Mouse (Mus musculus): Measurements from ENCODE around the gene Crabp2. TPM values are rescaled to one million over a fixed set of nuclear protein-coding genes. Genes with fewer than 3 reads are reported as not detected.

Gene Crabp2
- total RNA-seq (2012; rRNA removed): 0.38 TPM in 2 replicates
- 0.27 TPM in 1 of 2 replicates, not detected in the other for total RNA-seq (2014; rRNA removed)
- polyA plus RNA-seq (2012; ENCODE audit: insufficient read length, low read depth): 0.97 and 1.0 TPM in 2 replicates

DNA sequence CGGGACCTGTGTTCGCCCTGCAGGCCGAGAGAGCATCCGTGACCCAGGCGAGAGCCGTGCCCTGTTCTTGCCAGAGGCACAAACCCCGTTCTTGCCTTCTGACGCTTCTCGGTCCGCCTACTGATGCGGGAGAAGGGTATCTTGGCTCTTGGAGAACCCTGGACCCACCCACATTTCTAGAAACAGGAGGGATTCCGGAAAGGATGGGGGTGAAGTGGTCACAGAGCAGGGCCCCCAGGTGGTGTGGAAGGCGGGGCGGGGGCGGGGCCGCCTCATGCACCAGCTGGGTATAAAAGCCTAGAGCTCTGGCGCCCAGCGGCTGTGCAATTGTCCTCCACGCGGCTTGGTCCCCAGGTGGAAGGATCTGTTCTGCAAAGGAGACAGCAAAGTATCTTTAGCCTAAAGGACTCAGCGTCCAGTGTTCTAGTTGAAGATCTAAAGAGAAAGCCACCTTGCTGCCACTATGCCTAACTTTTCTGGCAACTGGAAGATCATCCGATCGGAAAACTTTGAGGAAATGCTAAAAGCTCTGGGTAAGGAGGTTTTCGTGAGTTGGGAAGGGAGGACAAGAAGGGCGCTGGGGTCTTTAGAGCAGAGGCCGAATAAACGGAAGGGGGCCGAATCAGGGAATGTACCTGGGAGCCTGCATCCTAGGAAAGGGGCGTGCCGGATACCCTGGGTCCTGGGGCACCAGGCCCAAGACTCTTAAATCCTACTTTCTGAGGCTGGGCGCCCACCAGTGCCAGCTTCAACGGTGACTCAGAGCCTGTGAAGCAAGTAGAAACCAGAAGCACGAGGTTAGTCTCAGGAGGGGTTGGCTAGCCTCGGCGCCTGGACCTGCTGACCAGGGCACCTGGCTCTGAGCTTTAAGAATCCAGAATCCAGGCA, at the start of gene Crabp2:
Gene Crabp2 (plus strand): TSS at position 289 of the 888 bp plus-strand sequence.
- in situ Hi-C loops (cut with MboI; ENCODE audit: low pct_ligation_motif_present, low pct_unique_long_range_greater_than_20kb, low sequenced_read_pairs): no loop called here

DNA sequence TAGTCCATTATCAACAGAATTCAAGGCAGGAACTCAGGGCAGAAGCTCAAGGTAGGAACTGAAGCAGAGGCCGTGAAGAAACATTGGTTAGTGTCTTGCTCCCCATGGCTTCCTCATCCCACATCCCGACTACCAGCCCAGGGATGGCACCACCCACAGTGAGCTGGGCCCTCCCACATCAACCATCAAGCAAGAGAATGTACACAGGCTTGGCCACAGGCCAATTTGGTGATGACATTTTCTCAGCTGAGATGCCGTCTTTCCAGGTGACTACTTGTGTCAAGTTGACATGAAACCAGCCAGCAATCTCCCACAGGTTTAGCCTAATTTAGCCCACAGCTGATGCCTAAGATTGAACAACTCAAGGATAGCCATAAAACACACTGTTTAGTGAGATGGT, 49.2 kb upstream of the Crabp2 start:
- DNase-seq (ENCODE audit: extremely low read depth): no peak
- in situ Hi-C loops (cut with MboI; ENCODE audit: low pct_ligation_motif_present, low pct_unique_long_range_greater_than_20kb, low sequenced_read_pairs) (no loop called here), dilution Hi-C loops (cut with MboI; ENCODE audit: extremely low pct_ligation_motif_present, extremely low pct_unique_long_range_greater_than_20kb, low sequenced_read_pairs) (no loop called here)
- Histone ChIP-seq H3K4me2 (ENCODE audit: insufficient read depth, low read depth, poor library complexity, severe bottlenecking) (no peak overlapping the region), H3K27ac (ENCODE audit: insufficient read depth, low read depth) (no peak overlapping the region), H3K9me3 (replicated peaks; ENCODE audit: low read length) (no peaks in the 10 kb centered on the region), H3K4me3 (replicated peaks in 1 of 3; ENCODE audit: low read depth in 2 of 3, low read length in 2 of 3, poor library complexity in 1 of 3) (no peak overlapping the region), H3K79me2 (replicated peaks; ENCODE audit: control insufficient read depth, extremely low read depth, insufficient read depth, poor library complexity, severe bottlenecking) (no peaks in the 10 kb centered on the region), H3K27me3 (replicated peaks) (no peaks in the 10 kb centered on the region), H3K4me1 (ENCODE audit: control insufficient read depth in 1 of 2, insufficient read depth in 2 of 2) (peaks cover 2 to 11% of the 10 kb centered on the region in 2 experiments), H3K36me3 (replicated peaks in 1 of 2; ENCODE audit: control insufficient read depth in 1 of 2, insufficient read depth in 1 of 2, low read length in 1 of 2) (no peaks in the 10 kb centered on the region), H3K9ac (ENCODE audit: insufficient read depth, low read depth) (no peak overlapping the region)
- TF ChIP-seq MAFK (IDR thresholded peaks at IDR 0.05; ENCODE audit: insufficient replicate concordance, low read length): no peak
- no peak for TF ChIP-seq MYC (IDR thresholded peaks at IDR 0.05; ENCODE audit: low read depth, low read length)
- TF ChIP-seq KAT2A (IDR thresholded peaks at IDR 0.05; ENCODE audit: insufficient replicate concordance, low read length): no peak
- TF ChIP-seq MAX (IDR thresholded peaks at IDR 0.05; ENCODE audit: low read length): no peak
- TF ChIP-seq IRF4 (IDR thresholded peaks at IDR 0.05; ENCODE audit: low read depth, low read length): no peak
- no peak for TF ChIP-seq USF1 (IDR thresholded peaks at IDR 0.05; ENCODE audit: low read depth, low read length)
- TF ChIP-seq CHD1 (IDR thresholded peaks at IDR 0.05; ENCODE audit: low read depth, low read length): no peak
- TF ChIP-seq EP300 (IDR thresholded peaks at IDR 0.05; ENCODE audit: low read length): no peak
- no peak for TF ChIP-seq ELF1 (IDR thresholded peaks at IDR 0.05; ENCODE audit: low read depth, low read length)
- TF ChIP-seq CHD2 (IDR thresholded peaks at IDR 0.05; ENCODE audit: low read length): no peak
- no peak for TF ChIP-seq ZC3H11A (IDR thresholded peaks at IDR 0.05; ENCODE audit: low read depth, low read length)
- no peak for TF ChIP-seq SIN3A (IDR thresholded peaks at IDR 0.05; ENCODE audit: low read length)
- no peak for TF ChIP-seq JUND (conservative IDR thresholded peaks at IDR 0.05; ENCODE audit: low read depth, low read length)
- TF ChIP-seq JUN (IDR thresholded peaks at IDR 0.05; ENCODE audit: insufficient read depth, low read depth, low read length): no peak
- no peak for TF ChIP-seq POLR2A (IDR thresholded peaks at IDR 0.05; ENCODE audit: low read depth, low read length)
- TF ChIP-seq UBTF (IDR thresholded peaks at IDR 0.05; ENCODE audit: low read depth, low read length): no peak

More for the DNA sequence above, at the start of gene Crabp2:
- TF ChIP-seq USF2 (conservative IDR thresholded peaks at IDR 0.05; ENCODE audit: low read depth, low read length) (no peak), POLR2A (IDR thresholded peaks at IDR 0.05; ENCODE audit: low read depth, low read length) (no peak), POLR2AphosphoS2 (IDR thresholded peaks at IDR 0.05; ENCODE audit: low read depth, low read length) (no peak), PAX5 (IDR thresholded peaks at IDR 0.05; ENCODE audit: low read length) (no peak), EP300 (IDR thresholded peaks at IDR 0.05; ENCODE audit: low read length) (no peak), NRF1 (IDR thresholded peaks at IDR 0.05; ENCODE audit: low read depth, low read length) (no peak), NELFE (IDR thresholded peaks at IDR 0.05; ENCODE audit: low read depth, low read length) (no peak), MEF2A (IDR thresholded peaks at IDR 0.05; ENCODE audit: borderline replicate concordance, low read depth, low read length) (no peak), MXI1 (IDR thresholded peaks at IDR 0.05; ENCODE audit: low read depth, low read length) (no peak), GABPA (IDR thresholded peaks at IDR 0.05; ENCODE audit: insufficient replicate concordance, low read depth, low read length) (no peak)
- Histone ChIP-seq H3K9me3 (replicated peaks; ENCODE audit: low read length) (no peaks in the 10 kb centered on the region), H3K4me1 (ENCODE audit: control insufficient read depth in 1 of 2, insufficient read depth in 2 of 2) (no peaks in the 10 kb centered on the region), H3K36me3 (replicated peaks in 1 of 2; ENCODE audit: control insufficient read depth in 1 of 2, insufficient read depth in 1 of 2, low read length in 1 of 2) (peaks cover 5 to 28% of the 10 kb centered on the region in 2 experiments), H3K27ac (ENCODE audit: insufficient read depth, low read depth) (no peak within 1 kb of the TSS), H3K4me3 (replicated peaks in 1 of 3; ENCODE audit: low read depth in 2 of 3, low read length in 2 of 3, poor library complexity in 1 of 3) (no peak within 1 kb of the TSS), H3K79me2 (replicated peaks; ENCODE audit: control insufficient read depth, extremely low read depth, insufficient read depth, poor library complexity, severe bottlenecking) (no peaks in the 10 kb centered on the region), H3K4me2 (ENCODE audit: insufficient read depth, low read depth, poor library complexity, severe bottlenecking) (no peak within 1 kb of the TSS), H3K9ac (ENCODE audit: insufficient read depth, low read depth) (no peak within 1 kb of the TSS), H3K27me3 (replicated peaks) (no peaks in the 10 kb centered on the region)
- dilution Hi-C loops (cut with MboI; ENCODE audit: extremely low pct_ligation_motif_present, extremely low pct_unique_long_range_greater_than_20kb, low sequenced_read_pairs): no loop called here
- DNase-seq (ENCODE audit: extremely low read depth): no peak
